Mouse (Mus musculus) c-Kit-positive CD71-negative TER-119-negative erythroid progenitor cells, embryonic 14.5 days (primary cell): ENCODE measurements around the gene Hsf2bp.

ENCODE experiments used
- DNase-seq: peaks from one replicate; pipeline ENCODE4 v3.0.0-alpha.2; 2013; ENCODE audit warnings: low read depth

Hsf2bp gene

DNA sequence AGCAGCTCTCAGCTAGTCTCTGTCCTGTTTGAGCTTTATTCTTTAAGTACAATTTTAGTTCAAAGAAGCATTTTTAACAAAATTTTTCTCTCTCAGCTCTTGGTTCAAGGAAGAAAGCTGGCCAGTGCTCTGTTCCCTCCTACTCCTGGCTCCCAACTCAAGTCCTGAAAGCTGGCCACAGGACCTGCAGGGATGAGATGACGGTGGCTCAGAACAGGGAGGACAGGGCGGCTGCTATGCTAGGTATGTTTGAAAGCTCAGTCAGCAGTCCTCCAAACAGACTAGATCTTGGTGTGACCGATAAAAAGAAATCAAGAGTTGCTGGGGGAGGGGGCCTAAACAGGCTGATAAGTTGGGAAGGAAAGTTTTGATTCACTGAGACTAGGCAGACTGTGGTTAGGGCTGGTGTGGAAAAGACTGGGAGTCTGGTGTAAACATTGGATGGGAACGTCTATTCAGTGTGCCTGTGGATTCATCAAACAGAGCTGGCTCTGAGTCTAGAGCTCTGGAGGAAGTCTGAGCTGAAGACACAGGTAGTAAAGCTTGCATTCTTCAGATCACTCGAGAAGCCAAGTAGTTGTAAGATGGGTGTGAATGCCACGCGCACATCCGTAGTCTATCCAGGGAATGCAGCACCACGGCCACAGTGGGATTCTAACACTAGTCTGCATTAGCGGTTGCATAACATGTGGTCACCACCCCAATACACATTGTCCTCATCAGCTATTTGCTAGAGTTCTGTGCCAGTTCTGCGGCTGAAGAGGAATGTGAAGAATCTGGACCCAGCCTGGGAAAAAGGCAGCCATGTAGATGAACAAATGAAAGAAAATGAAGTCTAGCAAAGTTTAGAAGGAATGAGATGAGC lies 53.6 kb downstream of the Hsf2bp start:
- no peak for DNase-seq

DNA sequence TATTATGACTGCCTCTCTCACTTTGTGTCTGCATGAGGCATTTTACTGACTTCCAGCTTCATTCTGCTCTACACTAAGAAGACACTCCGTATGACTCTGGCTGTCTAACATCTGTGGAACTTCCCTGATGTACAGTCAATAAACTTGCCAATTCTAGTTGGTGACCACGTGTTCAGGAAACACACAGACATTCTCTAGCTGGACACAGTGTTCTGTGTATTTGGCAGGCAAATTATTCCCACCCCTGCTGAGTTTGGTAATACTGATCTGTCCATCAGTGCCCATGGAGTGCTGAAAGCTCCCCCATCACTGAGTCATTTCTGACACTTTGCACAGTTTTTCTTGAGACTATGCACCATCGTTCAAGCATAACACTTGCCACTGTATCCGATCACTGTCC lies 56.3 kb downstream of the Hsf2bp start:
- no peak for DNase-seq

DNA sequence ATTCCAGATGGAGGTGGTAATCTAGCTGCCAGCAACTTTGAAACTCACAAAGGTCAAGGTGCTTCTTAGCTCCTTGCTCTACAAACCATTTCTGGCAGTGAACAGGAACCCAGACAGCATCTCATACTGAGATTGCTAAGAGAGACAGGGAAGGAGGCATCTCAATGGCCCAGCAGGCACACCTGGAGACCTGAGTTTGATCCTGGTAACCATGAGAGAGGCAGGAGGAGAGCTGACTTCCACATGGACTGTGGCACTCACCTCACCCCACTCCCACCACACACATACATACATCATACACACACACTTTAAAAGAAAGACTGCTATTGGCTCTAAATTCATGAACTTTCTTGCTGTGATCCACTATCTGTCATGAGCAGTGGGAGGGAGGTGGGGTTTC lies 59.0 kb downstream of the Hsf2bp start:
- DNase-seq: no peak

DNA sequence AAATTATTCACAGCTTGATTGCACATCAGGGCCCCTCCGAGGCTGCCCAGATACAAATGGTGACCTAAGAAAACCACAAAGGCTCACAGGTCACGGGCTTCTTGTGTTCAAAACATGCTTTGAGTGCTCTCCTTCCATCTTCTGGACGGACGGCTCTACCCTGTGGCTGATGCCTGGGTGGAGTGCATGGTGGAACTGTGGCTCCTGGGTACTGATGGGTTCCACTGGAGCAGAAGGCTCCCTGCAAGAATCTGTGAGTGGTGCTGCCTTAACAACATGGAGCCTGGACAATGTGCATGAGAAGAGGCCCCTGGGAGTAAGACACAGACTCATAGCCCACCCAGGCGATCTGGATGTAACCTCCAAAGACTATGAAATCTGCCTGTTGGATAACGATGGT lies 59.6 kb downstream of the Hsf2bp start:
- DNase-seq: no peak

DNA sequence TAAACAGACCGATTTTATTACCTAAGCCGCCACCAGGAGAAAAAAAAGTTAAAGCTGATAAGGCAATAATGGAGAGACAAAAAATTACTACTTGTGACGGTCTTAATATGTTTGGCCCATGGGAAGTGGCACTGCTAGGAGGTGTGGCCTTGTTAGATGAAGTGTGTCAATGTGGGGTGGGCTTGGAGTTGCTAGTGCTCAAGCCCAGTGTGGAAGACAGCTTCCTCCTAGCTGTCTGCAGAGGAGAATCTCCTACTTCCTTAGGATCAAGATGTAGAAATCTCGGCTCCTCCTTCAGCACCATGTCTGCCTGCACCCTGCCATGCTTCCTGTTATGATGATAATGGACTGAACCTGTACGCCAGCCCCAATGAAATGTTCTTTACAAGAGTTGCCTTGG lies 61.5 kb downstream of the Hsf2bp start:
- DNase-seq: no peak

DNA sequence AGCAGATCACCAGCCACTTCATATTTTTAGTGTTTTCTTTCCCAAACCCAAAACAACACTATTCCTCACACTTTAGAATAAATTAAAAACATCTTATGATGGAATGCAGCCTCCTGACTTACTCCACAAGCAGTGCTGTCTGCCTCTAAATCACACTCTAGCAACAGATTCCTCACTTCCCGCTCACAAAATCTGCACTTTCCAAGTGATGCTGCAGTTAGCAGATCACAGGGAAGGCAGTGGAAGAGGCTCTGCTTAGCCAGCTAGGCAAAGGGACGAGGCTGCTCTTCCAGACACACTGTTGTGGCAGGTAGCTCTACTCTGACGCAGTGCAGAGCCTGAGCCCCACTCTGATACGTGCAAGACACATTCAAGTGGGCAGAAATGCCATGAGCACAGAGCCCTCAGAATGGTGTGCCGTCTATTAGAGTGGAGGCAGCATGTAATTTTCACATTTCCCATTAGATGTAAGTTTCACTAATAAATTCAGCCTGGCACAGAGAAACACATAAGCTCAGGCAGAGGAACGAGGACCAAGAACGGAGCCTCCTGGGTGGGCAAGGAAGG lies 62.4 kb downstream of the Hsf2bp start:
- DNase-seq: no peak

DNA sequence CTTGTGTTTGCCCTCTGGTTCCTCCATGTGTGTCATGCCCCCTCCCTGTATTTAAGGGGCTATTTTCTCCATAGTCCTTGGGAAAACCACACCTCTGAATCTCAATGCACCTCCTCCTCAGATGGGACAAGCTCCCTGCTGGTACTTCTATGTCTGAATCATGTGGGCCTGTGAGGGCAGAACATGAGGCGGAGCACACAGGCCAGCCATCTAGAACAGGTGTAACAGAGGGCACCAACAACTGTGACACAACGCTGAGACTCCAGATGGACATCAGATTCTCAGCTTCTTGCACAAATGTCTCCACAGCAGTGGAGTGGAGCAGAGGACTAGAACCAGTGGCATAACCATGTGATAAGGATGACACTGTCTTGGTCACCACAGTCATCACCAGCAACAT lies 65.3 kb downstream of the Hsf2bp start:
- no peak for DNase-seq

DNA sequence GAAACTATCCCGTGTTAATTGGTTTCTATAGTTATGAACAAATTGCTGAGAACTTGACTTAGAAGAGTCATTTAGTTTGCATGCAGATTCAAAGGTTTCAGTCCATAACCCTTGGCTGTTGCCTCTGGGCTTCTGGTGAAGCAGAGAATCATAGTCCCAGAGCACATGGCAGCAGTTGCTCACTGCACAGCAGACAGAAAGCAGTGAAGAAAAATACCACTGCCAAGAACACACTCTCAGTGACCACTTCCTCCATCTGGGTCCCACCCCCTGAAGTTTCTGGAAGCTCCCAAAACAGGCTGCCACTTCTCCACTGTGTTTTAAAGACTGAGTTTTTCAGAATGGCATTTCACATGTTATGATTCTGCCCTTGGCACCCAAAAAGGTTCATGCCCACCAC lies 67.3 kb downstream of the Hsf2bp start:
- no peak for DNase-seq

DNA sequence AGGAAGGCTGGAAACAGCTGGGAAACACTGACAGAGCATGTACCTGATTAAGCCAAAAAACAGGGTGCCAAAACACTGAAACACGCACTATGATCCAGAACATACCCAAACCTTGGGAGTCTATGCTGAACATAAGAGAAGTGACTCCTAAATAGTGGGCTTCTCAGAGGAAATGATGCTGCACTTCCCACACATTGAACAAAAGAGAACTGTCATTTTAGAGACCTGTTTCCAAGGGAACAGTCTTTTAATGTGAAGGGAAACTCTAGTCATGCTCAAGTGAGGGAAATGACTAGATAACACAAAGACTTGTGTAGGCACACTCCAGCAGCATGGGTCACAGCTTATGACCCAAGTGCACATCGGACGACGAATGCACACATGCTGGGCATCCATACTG lies 68.8 kb downstream of the Hsf2bp start:
- DNase-seq: peak; percentile 17

DNA sequence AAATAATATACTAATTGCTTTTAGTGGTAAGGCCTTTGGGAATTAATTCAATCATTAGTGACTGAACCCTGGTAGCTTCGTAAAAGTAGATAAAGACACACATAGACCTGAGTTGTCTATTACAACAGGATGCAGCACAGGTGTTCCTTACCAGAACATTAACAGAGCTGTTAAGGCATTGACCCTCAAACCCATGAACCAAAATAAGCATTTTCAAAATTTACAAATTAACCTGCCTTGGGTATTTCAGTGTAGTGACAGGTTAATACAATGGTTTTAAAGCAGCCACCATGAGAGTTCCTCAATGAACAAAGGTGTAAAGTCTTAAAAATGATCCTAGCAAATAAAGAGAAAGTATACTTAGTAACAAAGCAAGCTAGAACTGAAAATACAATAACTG lies 69.6 kb downstream of the Hsf2bp start:
- DNase-seq: no peak

DNA sequence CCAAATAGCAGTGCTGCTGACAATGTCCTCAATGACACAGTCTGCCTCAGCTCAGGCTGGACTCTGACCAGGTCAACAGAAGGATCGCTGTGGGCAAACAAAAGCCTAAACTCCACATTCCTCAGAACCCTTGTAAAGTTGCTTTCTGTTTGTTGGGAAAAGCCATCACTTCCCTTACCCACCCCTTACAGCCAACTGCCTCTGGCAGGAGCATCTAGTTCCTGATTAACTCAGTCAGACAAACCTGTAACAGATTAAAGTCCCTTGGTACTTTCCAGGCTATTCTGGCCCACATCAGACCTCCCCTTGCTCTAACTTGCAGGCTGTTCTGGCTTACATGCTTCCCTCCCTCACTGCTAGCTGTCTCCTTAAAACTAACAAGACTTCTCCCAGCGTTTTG lies 70.5 kb downstream of the Hsf2bp start:
- no peak for DNase-seq

DNA sequence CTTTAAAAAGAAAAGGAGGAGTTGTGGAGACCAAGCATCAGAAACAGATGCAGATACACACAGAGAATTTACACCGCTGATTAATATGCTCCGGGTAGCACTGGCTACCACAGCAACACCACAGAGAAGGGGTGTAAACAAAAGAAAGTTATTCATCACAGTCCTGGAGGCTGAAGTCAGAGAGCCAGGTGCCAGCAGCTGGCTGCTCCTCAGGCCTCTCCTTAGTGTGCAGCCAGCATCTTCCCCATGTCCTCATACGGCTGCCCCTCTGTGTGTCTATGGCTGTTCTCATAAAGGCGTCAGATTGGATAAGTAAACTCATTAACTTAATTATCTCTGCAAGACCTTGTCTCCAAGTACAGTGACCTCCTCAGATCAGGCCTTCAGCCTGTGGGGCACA lies 73.2 kb downstream of the Hsf2bp start:
- no peak for DNase-seq

DNA sequence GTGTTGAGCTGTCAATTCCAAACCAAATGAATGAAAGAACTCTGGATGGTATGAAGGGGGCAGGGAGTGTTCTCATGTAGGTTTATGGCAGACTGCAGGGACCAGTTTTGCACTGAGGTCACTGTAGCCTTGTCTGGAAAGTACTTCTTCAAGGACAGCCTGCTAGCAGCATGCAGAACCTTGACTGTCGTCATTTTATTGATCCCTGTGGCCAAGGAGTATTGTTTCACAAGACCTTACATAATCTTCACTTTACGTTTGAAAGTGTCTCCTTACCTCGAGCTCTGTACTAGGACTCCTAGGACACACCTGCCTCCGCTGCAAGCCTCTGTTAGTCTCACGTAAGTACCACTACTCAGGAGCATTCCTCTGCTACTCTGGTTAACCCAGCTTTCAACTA lies 73.9 kb downstream of the Hsf2bp start:
- DNase-seq: no peak

DNA sequence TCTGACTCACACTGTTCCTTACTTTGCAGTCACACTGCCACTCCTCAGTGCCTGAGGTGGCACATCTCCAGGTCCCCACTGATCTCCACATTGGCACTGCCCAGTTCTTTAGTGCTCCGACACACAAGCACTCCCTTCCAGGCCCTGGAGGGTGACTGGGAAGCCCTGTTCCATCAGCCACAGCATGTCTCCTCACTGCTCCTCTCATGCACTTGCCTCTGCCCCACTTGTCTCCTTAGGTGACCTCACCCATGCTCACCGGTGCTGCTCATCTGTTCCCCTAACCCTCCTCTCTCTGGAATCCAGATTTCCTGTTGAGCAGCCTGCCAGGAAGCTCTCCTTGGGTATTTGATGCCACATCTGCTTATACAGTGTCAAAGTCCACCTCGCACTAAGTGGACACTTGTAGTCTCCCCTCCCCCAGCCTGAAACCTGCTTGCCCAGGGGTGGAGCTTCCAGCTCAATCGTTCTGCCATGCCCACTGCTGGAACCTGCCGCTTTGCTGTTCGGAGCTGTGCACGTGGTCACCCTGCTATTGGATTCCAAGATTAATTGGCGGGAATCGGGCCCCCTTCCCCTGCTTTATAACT lies 81.5 kb downstream of the Hsf2bp start:
- no peak for DNase-seq

DNA sequence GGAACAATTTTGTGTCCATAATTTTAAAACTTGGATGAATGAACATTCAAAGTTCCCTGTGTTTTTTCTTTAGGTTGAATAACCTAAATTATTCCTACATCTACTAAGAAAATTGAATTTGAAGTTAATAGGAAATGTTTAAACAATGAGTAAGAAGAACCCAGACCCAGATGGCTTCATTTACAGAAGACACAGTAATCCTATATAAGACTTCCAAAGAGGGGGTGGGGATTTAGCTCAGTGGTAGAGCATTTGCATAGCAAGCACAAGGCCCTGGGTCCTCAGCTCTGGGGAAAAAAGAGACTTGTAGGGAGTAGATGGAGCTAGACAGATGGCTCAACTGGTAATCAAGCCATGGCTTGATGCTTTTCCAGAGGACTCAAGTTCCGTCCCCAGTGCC lies 87.1 kb downstream of the Hsf2bp start:
- no peak for DNase-seq

DNA sequence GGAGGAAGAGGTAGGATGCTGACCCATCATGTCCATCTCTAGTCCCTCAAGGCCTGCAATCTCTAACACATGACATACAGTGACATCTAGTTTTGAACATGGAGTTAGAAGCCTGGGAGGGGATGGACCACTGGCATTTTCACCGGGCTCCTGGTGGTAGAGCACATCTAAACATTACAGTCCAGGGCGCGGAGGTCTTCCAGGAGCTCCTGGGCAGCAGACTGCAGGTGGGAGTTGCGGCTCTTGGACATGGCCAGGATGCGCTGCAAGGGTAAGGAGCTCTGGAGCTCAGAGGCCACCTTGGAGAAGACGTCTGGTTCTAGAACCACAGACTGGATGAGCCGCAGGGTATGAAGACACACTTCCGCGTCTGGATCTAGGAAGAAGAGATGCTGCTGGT lies 89.7 kb downstream of the Hsf2bp start:
- no peak for DNase-seq

DNA sequence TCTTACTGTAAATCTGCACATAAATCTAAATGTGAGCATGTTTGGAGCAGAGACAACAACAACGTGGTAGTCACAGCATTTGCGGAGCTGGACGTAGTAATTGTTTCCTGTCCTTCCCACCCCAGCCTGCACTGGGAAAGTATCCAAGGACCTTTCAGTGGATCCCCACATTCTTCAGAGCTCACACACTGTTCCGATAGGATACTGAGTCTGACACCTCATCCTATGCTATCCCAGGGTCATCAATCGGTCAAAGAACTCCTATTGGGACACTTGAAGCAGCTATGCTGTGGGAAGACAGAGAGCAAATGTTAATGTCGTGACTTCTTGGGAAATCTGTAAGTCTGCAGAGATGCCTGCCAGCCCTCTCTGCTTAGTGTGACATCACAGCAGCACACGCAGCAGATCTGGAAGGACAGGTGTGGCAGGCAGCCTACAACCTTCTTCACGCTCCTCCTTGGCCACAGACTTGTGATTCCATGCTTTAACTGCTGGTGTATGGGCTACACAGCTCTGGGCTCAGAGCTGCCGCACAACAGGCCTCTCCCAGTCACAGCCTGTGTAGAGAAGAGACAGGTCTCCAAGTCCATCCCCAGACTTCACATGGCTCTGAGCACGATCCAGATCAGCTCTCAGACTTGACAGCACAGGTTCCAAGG lies 92.1 kb downstream of the Hsf2bp start:
- no peak for DNase-seq

DNA sequence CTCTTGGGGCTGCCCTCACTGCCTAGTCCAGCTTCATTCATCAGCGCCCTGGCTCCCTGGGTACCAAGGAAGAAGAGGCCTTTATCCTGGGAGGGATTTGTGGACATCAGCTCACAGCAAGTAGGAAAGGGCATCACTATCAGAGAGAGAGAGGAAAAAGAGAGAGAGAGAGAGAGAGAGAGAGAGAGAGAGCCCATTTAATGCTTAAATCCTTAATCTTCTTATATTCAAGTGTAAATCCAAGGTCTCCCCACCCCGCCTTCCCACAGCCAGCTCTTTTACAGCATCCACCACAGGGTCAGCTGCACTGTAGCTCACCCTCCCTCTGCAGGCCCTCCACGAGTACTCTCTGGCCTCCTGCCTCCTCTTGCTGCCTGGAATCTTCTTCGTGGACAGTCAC lies 94.5 kb downstream of the Hsf2bp start:
- no peak for DNase-seq

DNA sequence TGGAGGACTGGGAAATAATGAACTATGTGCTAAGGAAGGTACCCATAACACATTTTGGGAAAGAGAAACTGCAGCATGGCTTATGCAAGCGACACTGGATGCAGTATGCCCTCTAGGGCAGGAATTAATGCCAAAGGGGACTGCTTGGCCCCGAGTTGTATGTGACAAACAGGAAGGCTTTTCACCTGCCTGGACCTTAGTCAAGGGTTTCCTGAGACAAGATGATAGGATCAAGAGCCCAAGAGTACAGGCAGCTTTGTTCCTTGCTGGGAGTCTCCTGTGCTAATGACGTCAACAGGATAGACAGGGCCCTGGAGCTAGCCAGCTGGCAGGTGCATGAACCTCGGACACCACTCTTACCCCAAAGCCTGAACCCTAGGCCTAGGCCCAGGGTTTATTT lies 95.5 kb downstream of the Hsf2bp start:
- no peak for DNase-seq

DNA sequence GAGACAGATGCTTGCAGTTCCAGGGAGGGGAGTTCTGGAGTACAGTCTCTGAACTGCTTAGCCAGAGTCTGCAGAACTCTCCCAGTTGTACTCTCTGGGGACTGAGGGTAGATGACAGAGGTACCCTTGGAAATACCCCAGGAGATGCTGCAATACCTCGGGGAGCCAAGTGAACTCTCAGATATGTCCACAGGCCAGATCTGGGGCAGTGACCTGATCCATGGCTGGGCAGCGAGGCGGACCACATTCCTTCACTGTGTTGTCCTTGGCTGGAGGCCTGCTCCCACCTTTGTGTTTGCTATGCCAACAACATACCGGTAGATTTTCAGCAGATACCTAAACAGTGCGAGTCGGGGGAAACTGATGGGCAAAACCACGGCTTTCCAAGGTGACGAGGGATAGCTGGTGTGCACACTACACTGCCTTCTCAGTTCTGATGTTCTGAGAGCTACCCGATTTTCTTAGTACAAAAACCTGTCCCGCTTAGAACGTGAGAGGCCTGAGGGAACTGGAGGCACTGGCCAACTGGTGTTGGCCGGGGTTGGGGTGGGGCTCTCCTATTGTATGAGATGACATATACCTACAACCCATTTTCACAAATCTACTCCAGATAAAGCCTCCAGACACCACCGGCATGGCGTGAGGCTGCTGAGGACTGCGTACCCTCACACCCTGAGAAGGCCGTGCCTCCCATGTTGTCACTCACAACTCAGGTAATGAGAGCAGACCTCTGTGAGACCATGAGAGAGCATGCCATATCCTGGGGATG lies 96.7 kb downstream of the Hsf2bp start:
- DNase-seq: no peak

DNA sequence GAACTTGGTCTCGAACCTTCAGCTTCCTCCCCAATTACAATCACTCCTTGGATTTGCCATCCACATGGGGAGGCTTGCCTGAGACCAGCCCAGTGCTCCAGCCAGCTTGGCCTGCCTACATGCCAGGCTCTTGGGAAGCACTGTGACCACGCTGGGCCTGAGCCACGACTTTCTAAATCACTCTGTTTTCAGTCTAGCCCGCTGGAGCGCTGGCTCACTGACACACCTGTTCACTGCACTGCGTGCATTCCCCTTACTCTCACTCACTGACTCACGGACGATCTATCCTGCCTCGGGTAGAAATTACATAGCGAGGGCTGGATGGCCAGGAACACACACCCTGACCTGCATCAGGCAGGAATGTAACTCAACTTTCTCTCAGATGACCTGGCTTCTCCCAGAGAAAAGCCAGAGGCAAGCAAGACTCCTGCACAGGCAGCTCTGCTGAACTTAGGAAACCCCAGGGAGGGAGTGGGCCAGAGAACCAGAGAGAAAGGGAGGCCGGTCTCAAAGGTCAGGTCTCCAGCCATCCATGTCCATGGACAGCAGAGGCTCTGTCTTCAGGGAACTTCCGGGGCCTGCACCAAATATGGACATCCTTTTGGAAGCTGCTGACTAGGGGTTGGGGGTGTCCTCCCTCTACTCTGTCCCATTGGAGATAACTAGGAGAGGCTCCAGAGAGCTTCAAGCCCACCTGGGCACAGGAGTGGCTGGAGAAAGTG lies 97.4 kb downstream of the Hsf2bp start:
- DNase-seq: no peak

DNA sequence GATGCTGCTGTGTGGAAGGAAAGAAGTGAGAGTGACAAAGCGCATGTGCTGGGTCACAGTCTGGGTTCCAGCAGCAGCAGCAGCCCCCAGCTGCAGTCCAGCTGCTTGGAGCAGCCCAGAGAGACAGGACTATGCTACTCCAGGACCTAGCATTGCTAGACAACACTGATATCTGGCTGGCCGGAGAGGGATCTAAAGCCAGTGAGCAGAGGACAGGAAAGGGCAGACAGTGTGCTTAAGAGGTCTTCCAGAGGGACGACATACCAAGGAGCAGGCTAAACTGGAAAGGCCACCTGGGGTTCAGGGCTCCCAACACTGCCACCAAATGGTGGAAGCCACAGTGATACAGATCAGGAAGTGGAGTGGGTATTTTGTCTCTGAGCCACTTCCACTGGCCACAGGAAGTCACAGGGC lies 99.0 kb downstream of the Hsf2bp start:
- DNase-seq: no peak
